Mouse (Mus musculus) forebrain, embryonic 14.5 days (tissue): ENCODE data around the gene Mef2c. TPM values are rescaled to one million over a fixed set of nuclear protein-coding genes. Genes with fewer than 3 reads are reported as not detected.

ENCODE experiments used
- ATAC-seq: fragments of 200-750 bp; cut with Nextera tagmentation; 2 replicates; pipeline ENCODE4 v1.8.0; 2017; ENCODE audit warnings: mild to moderate bottlenecking, moderate library complexity
- DNase-seq: peaks from one replicate; pipeline ENCODE4 v3.0.0-alpha.2; 2015; ENCODE audit warnings: low spot score
- H3K27ac ChIP-seq: fragments of 300-500 bp; sonication (generic); 2 replicates; pipeline ENCODE4 v1.5.1; 2014; ENCODE audit warnings: low read depth, mild to moderate bottlenecking, control low read depth, low read length, moderate library complexity
- H3K27me3 ChIP-seq: fragments of 300-500 bp; sonication (generic); replicated peaks from 2 replicates; pipeline ENCODE4 v1.6.1; 2014; ENCODE audit warnings: low read length, control low read depth, mixed read lengths; ENCODE audit not compliant: control insufficient read depth, insufficient read depth
- H3K36me3 ChIP-seq: fragments of 300-500 bp; sonication (generic); 2 replicates; pipeline ENCODE4 v1.6.1; 2014; ENCODE audit warnings: low read length, control low read depth; ENCODE audit not compliant: control insufficient read depth, insufficient read depth
- H3K4me1 ChIP-seq: fragments of 300-500 bp; sonication (generic); 2 replicates; pipeline ENCODE4 v1.6.1; 2014; ENCODE audit warnings: antibody characterized with exemption, low read length, control low read depth; ENCODE audit not compliant: control insufficient read depth, insufficient read depth
- H3K4me2 ChIP-seq: fragments of 300-500 bp; sonication (generic); 2 replicates; pipeline ENCODE4 v1.6.1; 2014; ENCODE audit warnings: mild to moderate bottlenecking, control low read depth, low read length
- H3K4me3 ChIP-seq: fragments of 300-500 bp; sonication (generic); 2 replicates; pipeline ENCODE4 v1.5.1; 2014; ENCODE audit warnings: low read depth, low read length, control low read depth
- H3K9ac ChIP-seq: fragments of 300-500 bp; sonication (generic); 2 replicates; pipeline ENCODE4 v1.6.1; 2014; ENCODE audit warnings: mild to moderate bottlenecking, low read length, control low read depth, moderate library complexity
- H3K9me3 ChIP-seq: fragments of 300-500 bp; sonication (generic); replicated peaks from 2 replicates; pipeline ENCODE4 v1.6.1; 2016; ENCODE audit warnings: low read length, control low read depth, mixed read lengths; ENCODE audit not compliant: control insufficient read depth
- WGBS: fragments of 180-500 bp; shearing (Covaris S2); extraction: QIAGEN DNeasy Blood & Tissue Kit; methylation state at CpG from one replicate; pipeline ENCODE4 v1.1.7; 2014; 5-methylcytosine and 5-hydroxymethylcytosine counted together
- polyA plus RNA-seq: library from polyadenylated mRNA; unstranded; fragments of >200 nt; fragmentation: Nextera tagmentation; extraction: Ambion mirVana; gene quantifications from 2 replicates; pipeline ENCODE4 v1.2.1, GENCODE M21; 2014

Mef2c gene
- 99.4 and 180 TPM in 2 replicates for polyA plus RNA-seq

GRCm38 (mm10) chr13:83503919-83504318 lies at the start of gene Mef2c:
Gene Mef2c, plus strand, starts transcription at chr13:83504034.
- H3K27me3 ChIP-seq, result no peaks in the 10 kb centered on the region
- H3K4me2 ChIP-seq, result no peak within 1 kb of the TSS
- H3K4me3 ChIP-seq, result no peak within 1 kb of the TSS
- ATAC-seq (no peak), DNase-seq (no peak)
- H3K9ac ChIP-seq, result no peak within 1 kb of the TSS
- H3K27ac ChIP-seq, result no peak within 1 kb of the TSS
- 91% methylated on average over 7 of the region's 7 CpGs for WGBS
- H3K9me3 ChIP-seq, result no peaks in the 10 kb centered on the region
- no peaks in the 10 kb centered on the region for H3K36me3 ChIP-seq
- H3K4me1 ChIP-seq, result no peaks in the 10 kb centered on the region

- Histone ChIP-seq H3K9ac (no peak overlapping the region), H3K36me3 (no peaks in the 10 kb centered on the region), H3K4me3 (no peak overlapping the region), H3K4me2 (no peak overlapping the region), H3K4me1 (no peaks in the 10 kb centered on the region), H3K9me3 (no peaks in the 10 kb centered on the region), H3K27ac (no peak overlapping the region), H3K27me3 (no peaks in the 10 kb centered on the region)
- peak; percentile 83 for ATAC-seq
- peak; percentile 53 for DNase-seq
Observed at GRCm38 (mm10) chr13:83458729-83459128, 45.1 kb upstream of the Mef2c start.

GRCm38 (mm10) chr13:83459600-83459999 lies 44.2 kb upstream of the Mef2c start:
- Histone ChIP-seq H3K4me1 (no peaks in the 10 kb centered on the region), H3K27me3 (no peaks in the 10 kb centered on the region), H3K4me2 (no peak overlapping the region), H3K9me3 (no peaks in the 10 kb centered on the region), H3K9ac (no peak overlapping the region), H3K4me3 (no peak overlapping the region), H3K36me3 (no peaks in the 10 kb centered on the region), H3K27ac (no peak overlapping the region)
- WGBS, result 95% methylated on average over 3 of the region's 3 CpGs
- ATAC-seq (no peak), DNase-seq (no peak)

GRCm38 (mm10) chr13:83460620-83461019 lies 43.2 kb upstream of the Mef2c start:
- no peak for DNase-seq
- Histone ChIP-seq H3K9me3 (no peaks in the 10 kb centered on the region), H3K4me2 (no peak overlapping the region), H3K4me3 (no peak overlapping the region), H3K27me3 (no peaks in the 10 kb centered on the region), H3K9ac (no peak overlapping the region), H3K27ac (no peak overlapping the region), H3K4me1 (no peaks in the 10 kb centered on the region), H3K36me3 (no peaks in the 10 kb centered on the region)
- 75% methylated on average over 1 of the region's 1 CpGs for WGBS
- no peak for ATAC-seq

GRCm38 (mm10) chr13:83461556-83461955 lies 42.3 kb upstream of the Mef2c start:
- H3K9me3 ChIP-seq, result no peaks in the 10 kb centered on the region
- no peak overlapping the region for H3K4me2 ChIP-seq
- H3K27me3 ChIP-seq, result no peaks in the 10 kb centered on the region
- ATAC-seq (no peak), DNase-seq (no peak)
- no peak overlapping the region for H3K4me3 ChIP-seq
- no peak overlapping the region for H3K9ac ChIP-seq
- H3K4me1 ChIP-seq, result no peaks in the 10 kb centered on the region
- no peaks in the 10 kb centered on the region for H3K36me3 ChIP-seq
- H3K27ac ChIP-seq, result no peak overlapping the region
- 78% methylated on average over 2 of the region's 2 CpGs for WGBS

- DNase-seq (no peak), ATAC-seq (no peak)
- no peak overlapping the region for H3K27ac ChIP-seq
- no peaks in the 10 kb centered on the region for H3K4me1 ChIP-seq
- no peak overlapping the region for H3K9ac ChIP-seq
- no peaks in the 10 kb centered on the region for H3K9me3 ChIP-seq
- no peaks in the 10 kb centered on the region for H3K36me3 ChIP-seq
- no peak overlapping the region for H3K4me3 ChIP-seq
- H3K4me2 ChIP-seq, result no peak overlapping the region
- no peaks in the 10 kb centered on the region for H3K27me3 ChIP-seq
- 92% methylated on average over 5 of the region's 5 CpGs for WGBS
Observed at GRCm38 (mm10) chr13:83466756-83467155, 37.1 kb upstream of the Mef2c start.

- Histone ChIP-seq H3K27ac (no peak overlapping the region), H3K9ac (no peak overlapping the region), H3K27me3 (no peaks in the 10 kb centered on the region), H3K36me3 (no peaks in the 10 kb centered on the region), H3K4me2 (no peak overlapping the region), H3K4me3 (no peak overlapping the region), H3K4me1 (no peaks in the 10 kb centered on the region), H3K9me3 (no peaks in the 10 kb centered on the region)
- DNase-seq (no peak), ATAC-seq (no peak)
- WGBS, result 85% methylated on average over 3 of the region's 3 CpGs
Observed at GRCm38 (mm10) chr13:83468794-83469193, 35.0 kb upstream of the Mef2c start.

GRCm38 (mm10) chr13:83473755-83474154 lies 30.1 kb upstream of the Mef2c start:
- H3K36me3 ChIP-seq, result no peaks in the 10 kb centered on the region
- no peak for ATAC-seq
- no peaks in the 10 kb centered on the region for H3K9me3 ChIP-seq
- no peak overlapping the region for H3K4me3 ChIP-seq
- WGBS, result 83% methylated on average over 2 of the region's 2 CpGs
- H3K4me2 ChIP-seq, result no peak overlapping the region
- H3K9ac ChIP-seq, result no peak overlapping the region
- H3K4me1 ChIP-seq, result no peaks in the 10 kb centered on the region
- H3K27ac ChIP-seq, result no peak overlapping the region
- no peak for DNase-seq
- H3K27me3 ChIP-seq, result no peaks in the 10 kb centered on the region

GRCm38 (mm10) chr13:83480388-83480787 lies 23.4 kb upstream of the Mef2c start:
- 85% methylated on average over 3 of the region's 3 CpGs for WGBS
- H3K27ac ChIP-seq, result no peak overlapping the region
- H3K9ac ChIP-seq, result no peak overlapping the region
- H3K36me3 ChIP-seq, result no peaks in the 10 kb centered on the region
- no peaks in the 10 kb centered on the region for H3K9me3 ChIP-seq
- no peaks in the 10 kb centered on the region for H3K27me3 ChIP-seq
- DNase-seq (no peak), ATAC-seq (no peak)
- no peak overlapping the region for H3K4me3 ChIP-seq
- no peak overlapping the region for H3K4me2 ChIP-seq
- H3K4me1 ChIP-seq, result no peaks in the 10 kb centered on the region; the same call in 1 of the 2 replicates
